ENCODE assay signal across 8 mouse cellular contexts in the genomic region with DNA sequence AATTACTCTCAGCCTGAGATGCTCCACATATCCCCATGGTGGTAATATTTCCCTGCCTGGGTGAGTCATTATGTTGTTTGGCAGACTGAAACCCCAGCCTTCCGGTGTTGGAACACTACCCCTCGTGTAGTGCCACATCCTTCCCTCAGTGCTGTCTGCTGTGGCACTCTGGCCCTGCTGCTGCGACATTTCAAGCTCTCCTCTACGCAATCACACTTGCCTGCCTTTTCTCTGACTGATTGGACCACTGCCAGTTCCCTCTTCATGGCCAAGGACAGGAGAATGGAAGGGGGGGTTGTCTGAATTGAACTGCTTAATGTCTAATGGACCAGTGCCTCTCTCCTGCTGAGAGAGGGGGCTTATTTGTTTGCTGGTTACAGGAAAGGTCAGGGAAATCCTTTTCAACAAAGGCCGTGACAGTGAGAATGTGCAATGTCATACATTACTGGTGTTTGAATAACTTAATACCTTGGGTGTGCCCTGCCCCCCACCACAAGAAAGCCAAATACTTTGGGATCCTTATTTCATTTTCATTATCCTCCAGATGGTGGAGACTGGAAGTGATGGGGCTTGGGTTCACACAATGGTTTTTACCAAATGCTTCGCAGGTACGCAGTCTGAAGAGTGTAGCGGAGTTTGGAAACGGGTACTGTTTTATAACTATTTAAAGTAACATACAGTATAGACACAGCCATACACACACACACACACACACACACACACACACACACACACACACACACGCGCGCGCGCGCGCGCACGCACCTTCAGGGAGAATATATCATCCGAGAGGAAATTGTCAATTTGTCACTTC.
DNase-seq lines count a peak whose midpoint lies in the region; ATAC-seq and TF ChIP-seq lines count a peak whose summit lies in the region.

No protein-coding gene starts in this region.

- H3K4me1 ChIP-seq in intestine, embryonic 14.5 days (replicated peaks; ENCODE audit: control insufficient read depth, insufficient read depth, low read length): peaks cover 10% of the 10 kb centered on the region; the same call in 1 of the 2 replicates
- H3K4me1 ChIP-seq in intestine, postnatal 0 days (replicated peaks; ENCODE audit: control insufficient read depth, insufficient read depth, low read length): no peaks in the 10 kb centered on the region
- peaks cover 28% of the 10 kb centered on the region for H3K4me1 ChIP-seq in forebrain, embryonic 14.5 days (ENCODE audit: control insufficient read depth, insufficient read depth, low read length)

- WGBS in intestine, embryonic 14.5 days: 51% methylated on average over 19 of the region's 19 CpGs
- 74% methylated on average over 19 of the region's 19 CpGs for WGBS in intestine, postnatal 0 days
- 49% methylated on average over 19 of the region's 19 CpGs for WGBS in forebrain, embryonic 14.5 days

- H3K4me3 ChIP-seq in intestine, embryonic 14.5 days (ENCODE audit: low read depth, low read length): no peak overlapping the region
- H3K4me3 ChIP-seq in intestine, postnatal 0 days (ENCODE audit: low read depth, low read length): no peak overlapping the region
- no peak overlapping the region for H3K4me3 ChIP-seq in forebrain, embryonic 14.5 days (ENCODE audit: low read depth, low read length)

- no peak overlapping the region for H3K9ac ChIP-seq in intestine, embryonic 14.5 days (ENCODE audit: low read length)
- no peak overlapping the region for H3K9ac ChIP-seq in intestine, postnatal 0 days (ENCODE audit: low read depth, low read length)
- H3K9ac ChIP-seq in forebrain, embryonic 14.5 days (ENCODE audit: low read length): no peak overlapping the region

- intact Hi-C loops in heart, postnatal 25 days (cut with DNase I): no loop called here
- intact Hi-C loops in left cerebral cortex, postnatal 4 days (cut with DNase I): no loop called here

- H3K27me3 ChIP-seq in intestine, embryonic 14.5 days (replicated peaks; ENCODE audit: control insufficient read depth, insufficient read depth, low read length): no peaks in the 10 kb centered on the region
- no peaks in the 10 kb centered on the region for H3K27me3 ChIP-seq in intestine, postnatal 0 days (replicated peaks; ENCODE audit: control insufficient read depth, insufficient read depth, low read length)
- no peaks in the 10 kb centered on the region for H3K27me3 ChIP-seq in forebrain, embryonic 14.5 days (replicated peaks; ENCODE audit: control insufficient read depth, insufficient read depth, low read length)

- no peaks in the 10 kb centered on the region for H3K9me3 ChIP-seq in intestine, embryonic 14.5 days (ENCODE audit: control insufficient read depth, low read length)
- H3K9me3 ChIP-seq in intestine, postnatal 0 days (ENCODE audit: control insufficient read depth): no peaks in the 10 kb centered on the region
- no peaks in the 10 kb centered on the region for H3K9me3 ChIP-seq in forebrain, embryonic 14.5 days (replicated peaks; ENCODE audit: control insufficient read depth, low read length)

- H3K36me3 ChIP-seq in intestine, embryonic 14.5 days (ENCODE audit: control insufficient read depth, insufficient read depth, low read length): no peaks in the 10 kb centered on the region
- H3K36me3 ChIP-seq in intestine, postnatal 0 days (ENCODE audit: control insufficient read depth, insufficient read depth): no peaks in the 10 kb centered on the region
- H3K36me3 ChIP-seq in forebrain, embryonic 14.5 days (ENCODE audit: control insufficient read depth, insufficient read depth, low read length): no peaks in the 10 kb centered on the region

- ATAC-seq in intestine, embryonic 14.5 days (replicated peaks; ENCODE audit: low FRiP score, low TSS enrichment, low read depth): no peak
- no peak for ATAC-seq in intestine, postnatal 0 days
- ATAC-seq in forebrain, embryonic 14.5 days: peak; percentile 93

- H3K27ac ChIP-seq in intestine, embryonic 14.5 days (ENCODE audit: low read depth): no peak overlapping the region
- no peak overlapping the region for H3K27ac ChIP-seq in intestine, postnatal 0 days (ENCODE audit: low read depth, low read length)
- H3K27ac ChIP-seq in forebrain, embryonic 14.5 days (ENCODE audit: low read depth, low read length): peak overlapping the region; percentile 18; the same call in 1 of the 2 replicates

- H3K4me2 ChIP-seq in intestine, embryonic 14.5 days (ENCODE audit: low read length): peak overlapping the region; percentile 23; the same call in 1 of the 2 replicates
- H3K4me2 ChIP-seq in intestine, postnatal 0 days (replicated peaks; ENCODE audit: low read depth): no peak overlapping the region
- H3K4me2 ChIP-seq in forebrain, embryonic 14.5 days (ENCODE audit: low read length): peak overlapping the region; percentile 27

- TF ChIP-seq CTCF in intestine, postnatal 0 days (IDR thresholded peaks at IDR 0.05; ENCODE audit: low read depth): no peak

- DNase-seq in intestine, embryonic 14.5 days (ENCODE audit: low spot score): no peak
- peak; percentile 55 to 68 for DNase-seq in adrenal gland, postnatal 36 days
- DNase-seq in forebrain, embryonic 14.5 days (ENCODE audit: low spot score): peak; percentile 94
- peak; percentile 2 for DNase-seq in heart, postnatal 25 days (ENCODE audit: low spot score)
- DNase-seq in left cerebral cortex, postnatal 4 days: peak; percentile 88
- peak; percentile 18 to 25 for DNase-seq in right cerebral cortex, postnatal 36 days (ENCODE audit: low spot score in 2 of 2)
- no peak for DNase-seq in spleen, postnatal 14 days (ENCODE audit: low spot score in 2 of 2)

Comparison
In these comparisons a context has a peak if more than half of its experiments do, and no peak if none do; other contexts are left out.
1. DNase-seq: peak in adrenal gland, postnatal 36 days (2 of 2), forebrain, embryonic 14.5 days (single experiment), heart, postnatal 25 days (single experiment), left cerebral cortex, postnatal 4 days (single experiment) and right cerebral cortex, postnatal 36 days (2 of 2); none in intestine, embryonic 14.5 days (single experiment) and spleen, postnatal 14 days (0 of 2).